Mouse (Mus musculus): ENCODE data around the gene Zfp358.
A peak's percentile ranks its signal among the peaks of the same experiment; 100 is the strongest.

The Zfp358 gene

DNA sequence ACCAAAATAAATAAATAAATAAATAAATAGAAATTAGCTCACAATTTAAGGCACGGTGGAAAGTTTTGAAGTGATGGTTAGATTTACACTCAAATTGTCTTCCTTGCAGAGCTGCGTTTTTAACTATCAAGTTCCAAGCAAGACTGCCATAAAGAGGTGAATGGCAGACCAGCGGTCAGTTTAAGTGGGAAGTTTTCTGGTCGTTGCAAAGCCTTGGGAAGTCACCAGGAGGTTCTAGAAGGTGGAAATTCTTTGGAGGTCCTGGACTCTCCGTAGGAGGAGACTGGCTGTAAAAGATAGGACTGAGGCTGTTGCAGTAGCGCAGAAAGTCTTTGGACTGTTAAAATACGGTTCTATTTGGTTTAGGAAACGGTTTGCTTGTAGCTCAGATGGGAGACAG is 6.8 kb downstream of the Zfp358 start:
- no peak for DNase-seq (ENCODE audit: extremely low spot score)

DNA sequence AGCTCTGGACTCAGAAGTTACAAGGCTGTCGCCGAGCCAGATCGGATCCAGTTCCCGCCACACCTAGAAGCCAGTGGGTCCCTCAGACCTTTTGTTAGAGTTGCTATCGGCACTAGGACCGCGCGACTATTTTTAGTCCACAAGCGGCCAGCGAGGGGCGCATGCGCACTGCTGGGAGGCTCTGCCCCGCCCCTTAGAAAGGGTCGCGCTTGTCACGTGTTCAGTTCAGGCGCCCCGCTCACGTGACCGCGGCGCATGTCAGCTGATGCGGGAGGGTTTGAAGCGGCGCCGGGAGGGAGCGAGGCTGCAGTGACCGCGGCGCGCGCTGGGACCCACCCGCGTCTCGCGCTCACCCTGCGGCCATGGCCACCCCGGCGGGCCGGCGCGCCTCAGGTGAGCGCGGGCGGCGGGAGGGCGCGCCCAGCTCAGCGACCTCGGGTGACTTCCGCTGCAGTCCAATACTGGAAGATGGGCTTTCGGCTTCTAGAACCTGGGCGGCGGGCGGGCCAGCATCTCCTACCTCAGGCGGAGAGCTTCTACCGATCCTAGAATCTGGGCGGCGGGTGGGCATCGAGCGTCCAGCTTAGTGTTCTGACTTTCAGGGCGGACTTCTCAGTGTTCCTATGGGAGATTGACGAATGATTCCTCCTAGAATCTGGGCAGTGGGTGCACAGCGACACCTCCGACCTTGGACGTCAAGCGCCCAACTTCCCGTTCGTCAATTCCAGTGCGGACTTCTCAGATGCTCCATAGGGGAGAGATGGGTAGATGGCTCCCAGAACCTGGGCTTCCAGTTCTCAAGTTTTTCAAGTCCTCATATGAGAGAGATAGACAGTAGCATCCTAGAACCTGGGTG is 7.5 kb downstream of the Zfp358 start, which contains the start of gene Mcoln1:
Gene Mcoln1, plus strand, starts transcription at position 223 of the 856 bp plus-strand sequence.
- peak; percentile 97 for DNase-seq (ENCODE audit: extremely low spot score)

DNA sequence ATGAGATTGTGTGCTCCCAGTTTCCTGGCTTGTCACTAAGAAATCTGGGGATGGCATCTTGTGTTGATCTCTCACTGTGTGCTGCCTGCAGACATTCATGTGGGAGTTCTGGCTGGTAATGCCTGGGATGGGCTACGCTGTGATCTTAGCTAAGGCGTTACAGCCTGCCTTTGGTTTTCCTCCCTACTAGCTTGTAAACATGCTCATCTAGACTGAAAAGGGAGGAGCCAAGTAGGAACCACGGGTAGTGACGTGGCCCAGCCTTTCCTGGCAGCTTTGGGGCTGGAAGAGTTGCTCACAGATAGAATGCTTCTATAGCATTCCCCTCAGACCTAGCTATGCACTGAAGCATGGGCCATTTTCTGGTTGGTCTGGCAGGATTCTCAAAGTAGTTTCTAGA is 9.3 kb downstream of the Zfp358 start:
- DNase-seq (ENCODE audit: extremely low spot score): no peak

DNA sequence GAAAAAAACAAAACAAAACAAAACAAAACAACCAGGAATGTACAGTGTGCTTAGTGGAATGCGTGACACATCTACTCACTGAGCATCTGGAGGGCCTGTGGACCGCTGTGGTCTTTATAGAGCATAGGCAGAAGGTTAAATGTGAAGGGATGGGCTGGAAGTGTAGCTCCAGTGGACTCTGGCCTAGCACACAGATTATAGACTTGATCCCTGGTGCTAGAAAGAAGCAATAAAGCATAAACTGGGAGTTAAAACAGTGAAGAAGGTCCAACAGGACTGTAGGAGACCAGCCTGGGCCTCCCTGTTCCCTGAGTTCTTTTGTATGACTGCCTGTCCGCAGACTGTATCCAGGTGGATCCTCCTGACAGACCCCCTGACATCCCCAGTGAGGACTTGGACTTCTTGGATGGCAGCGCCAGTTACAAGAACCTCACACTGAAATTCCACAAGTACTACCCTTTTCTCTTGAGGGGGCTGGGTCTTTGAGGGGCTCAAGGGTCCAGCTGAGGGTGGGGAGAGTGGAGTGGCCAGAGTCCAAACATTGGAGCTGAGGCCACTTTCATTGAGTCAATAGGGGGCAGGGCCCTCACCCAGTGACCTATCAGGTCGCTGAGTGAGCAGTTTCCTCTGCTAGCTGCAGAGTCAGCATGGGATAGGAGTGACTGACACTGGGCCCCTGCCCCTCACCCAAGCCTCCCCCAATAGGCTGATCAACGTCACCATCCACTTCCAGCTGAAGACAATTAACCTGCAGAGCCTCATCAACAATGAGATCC is 15.2 kb downstream of the Zfp358 start:
- DNase-seq (ENCODE audit: extremely low spot score): no peak

DNA sequence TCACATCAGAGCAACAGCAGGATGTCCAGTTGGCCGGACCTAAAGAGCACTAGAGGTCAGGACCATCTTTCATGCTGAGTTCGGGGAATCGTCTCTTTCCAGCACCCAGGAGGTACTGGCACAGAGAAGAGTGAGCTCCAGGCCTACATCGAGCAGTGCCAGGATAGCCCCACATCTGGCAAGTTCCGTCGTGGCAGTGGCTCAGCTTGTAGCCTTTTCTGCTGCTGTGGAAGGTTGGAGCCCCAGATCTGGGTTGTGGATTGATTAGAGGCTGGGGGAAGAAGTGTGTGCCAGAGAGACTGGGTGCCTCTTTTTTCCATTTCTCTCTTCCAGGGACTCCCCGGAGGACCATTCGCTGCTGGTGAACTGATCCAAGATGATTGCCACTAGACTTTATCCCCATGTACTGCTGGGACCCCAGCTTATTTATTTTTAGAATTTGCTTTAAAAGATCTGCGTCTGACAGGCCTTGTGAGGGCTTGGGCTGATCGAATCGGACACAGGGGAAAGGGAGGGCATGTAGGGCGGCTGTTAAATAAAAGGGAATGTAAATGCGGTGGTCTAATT is 21.8 kb downstream of the Zfp358 start:
- DNase-seq (ENCODE audit: extremely low spot score): no peak

DNA sequence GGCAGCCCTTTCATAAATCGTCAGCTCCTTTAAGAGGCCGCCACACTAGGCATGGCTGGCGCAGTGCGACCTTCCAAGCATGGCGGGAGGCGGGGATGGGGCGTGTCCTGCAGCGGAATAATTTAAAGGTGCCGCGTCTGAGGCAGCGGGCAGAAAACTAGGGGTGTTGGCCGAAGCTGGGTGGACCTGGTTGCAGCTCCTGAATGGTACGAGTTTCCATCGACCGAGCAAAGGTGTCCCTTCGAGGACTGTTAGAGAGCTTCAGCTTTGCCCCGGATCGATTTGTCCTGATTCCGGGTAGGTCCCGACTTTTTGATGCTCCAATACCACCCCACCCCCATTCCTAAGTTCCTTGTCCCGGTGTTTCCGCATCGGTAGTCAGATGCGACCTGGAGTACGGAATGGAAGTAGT is 22.3 kb downstream of the Zfp358 start, which contains the start of gene Pnpla6:
Gene Pnpla6, plus strand, starts transcription at position 125 of the 412 bp plus-strand sequence.
- DNase-seq (ENCODE audit: extremely low spot score): peak; percentile 85

DNA sequence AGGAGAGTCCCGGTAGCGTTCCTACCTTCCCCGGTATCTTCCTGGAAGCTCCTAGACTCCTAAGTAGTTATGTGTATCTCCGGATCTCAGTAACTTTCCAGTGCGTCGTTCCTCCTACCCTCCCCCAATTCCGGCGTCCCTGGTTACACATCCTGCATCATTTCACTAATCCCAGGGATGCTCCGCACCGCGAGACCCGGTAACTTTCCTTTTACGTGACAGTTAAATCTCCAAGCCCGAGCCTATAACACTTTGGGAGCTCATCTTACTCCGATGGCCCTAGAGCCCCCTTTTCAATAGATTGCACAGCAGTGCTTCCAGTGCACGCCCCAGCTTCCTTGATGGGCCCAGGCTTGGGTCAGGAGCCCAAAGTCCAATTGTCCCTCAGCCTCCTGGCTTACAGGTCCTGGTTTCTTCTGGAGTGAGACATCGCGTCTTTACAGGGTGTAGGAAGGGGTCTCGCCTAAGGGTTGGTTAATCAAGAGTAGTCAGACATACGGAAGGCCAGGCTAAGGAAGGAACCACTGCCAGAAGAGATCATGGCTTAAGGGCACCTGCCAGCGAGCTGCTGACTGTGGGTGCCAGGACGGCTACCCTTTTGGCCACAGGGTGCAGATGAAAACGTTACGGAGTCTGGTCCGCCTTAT is 23.0 kb downstream of the Zfp358 start:
- peak; percentile 52 for DNase-seq (ENCODE audit: extremely low spot score)

DNA sequence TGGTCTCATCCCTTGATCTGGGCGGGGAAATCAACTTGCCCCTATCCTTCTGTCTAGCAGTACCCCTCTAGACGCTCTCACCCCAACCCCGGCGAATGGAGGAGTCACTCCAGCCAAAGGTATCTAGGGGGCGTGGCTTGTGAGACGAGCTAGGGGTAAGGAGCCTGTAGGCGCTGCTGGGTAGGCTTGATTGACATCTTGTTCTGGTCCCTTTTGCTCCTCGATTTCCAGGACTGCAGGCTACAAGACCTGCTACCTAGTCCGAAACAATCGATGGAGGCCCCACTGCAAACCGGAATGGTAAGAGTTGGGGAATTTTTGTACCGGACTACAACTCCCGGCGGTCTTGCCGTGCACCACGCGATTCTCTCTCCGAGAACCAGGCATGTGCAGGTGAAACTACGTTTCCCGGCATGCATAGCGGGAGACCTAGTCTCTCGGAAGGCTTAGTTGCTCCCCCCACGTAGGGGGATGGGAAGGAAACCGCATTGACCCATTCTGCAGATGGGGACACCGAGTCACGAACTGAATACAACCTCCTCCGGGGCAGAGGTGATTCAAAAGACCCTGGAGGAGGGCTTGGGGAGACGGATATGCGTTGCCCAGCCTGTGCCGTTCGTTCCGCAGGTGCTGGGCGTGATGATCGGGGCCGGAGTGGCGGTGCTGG is 23.6 kb downstream of the Zfp358 start:
- DNase-seq (ENCODE audit: extremely low spot score): peak; percentile 91

DNA sequence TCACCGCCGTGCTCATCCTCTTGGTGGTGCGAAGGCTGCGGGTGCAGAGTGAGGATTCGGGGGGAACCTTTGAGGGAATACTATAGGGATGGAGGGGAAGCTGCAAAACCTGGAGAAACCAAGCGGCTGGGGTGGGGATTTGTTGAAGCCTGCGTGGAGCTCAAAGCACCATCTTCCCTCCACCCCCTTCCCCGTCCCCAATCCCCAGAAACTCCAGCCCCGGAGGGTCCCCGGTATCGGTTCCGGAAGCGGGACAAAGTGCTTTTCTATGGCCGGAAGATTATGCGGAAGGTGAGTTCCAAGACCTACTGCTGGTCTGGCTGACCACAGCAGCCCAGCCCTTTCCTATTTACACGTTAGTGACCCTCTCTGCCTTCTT is 24.2 kb downstream of the Zfp358 start:
- no peak for DNase-seq (ENCODE audit: extremely low spot score)

DNA sequence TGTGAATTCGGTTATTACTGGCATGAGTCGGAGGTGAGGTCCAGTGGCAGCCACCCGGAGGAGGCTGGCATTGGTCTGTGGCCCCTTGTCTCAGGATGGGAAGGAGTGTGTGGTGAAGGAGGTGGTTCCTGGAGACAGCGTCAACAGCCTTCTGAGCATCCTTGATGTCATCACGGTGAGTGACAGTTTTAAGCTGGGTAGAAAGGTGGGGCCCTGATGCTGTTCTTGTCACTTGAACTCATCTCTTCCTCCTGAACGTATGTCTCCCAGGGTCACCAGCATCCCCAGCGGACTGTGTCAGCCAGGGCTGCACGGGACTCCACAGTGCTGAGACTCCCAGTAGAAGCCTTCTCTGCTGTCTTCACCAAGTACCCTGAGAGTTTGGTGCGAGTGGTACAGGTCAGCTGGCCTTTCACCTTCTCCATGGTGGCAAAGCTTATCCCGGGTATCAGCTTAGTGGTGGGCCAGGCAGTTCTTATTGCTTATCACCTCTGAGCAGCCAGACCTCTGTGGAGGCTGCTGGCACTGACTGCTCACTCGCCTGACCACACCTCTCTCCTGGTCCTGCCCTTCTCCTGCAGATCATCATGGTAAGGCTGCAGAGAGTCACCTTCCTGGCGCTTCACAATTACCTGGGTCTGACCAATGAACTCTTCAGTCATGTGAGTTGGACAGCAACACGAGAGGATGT is 29.2 kb downstream of the Zfp358 start:
- DNase-seq (ENCODE audit: extremely low spot score): no peak

DNA sequence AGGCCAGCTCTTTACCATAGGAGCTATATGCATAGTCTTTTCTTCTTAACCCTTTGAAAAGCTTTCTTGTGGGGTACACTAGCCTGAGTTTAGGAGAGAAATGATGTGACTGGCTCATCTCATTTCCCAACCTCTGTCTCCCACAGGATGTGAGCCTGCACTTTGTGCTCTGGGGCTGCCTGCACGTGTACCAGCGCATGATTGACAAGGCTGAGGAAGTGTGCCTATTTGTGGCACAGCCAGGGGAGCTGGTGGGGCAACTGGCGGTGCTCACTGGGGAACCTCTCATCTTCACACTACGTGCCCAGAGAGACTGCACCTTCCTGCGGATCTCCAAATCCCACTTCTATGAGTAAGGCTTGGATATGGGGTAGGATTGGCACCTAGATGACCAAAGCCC is 37.9 kb downstream of the Zfp358 start:
- DNase-seq (ENCODE audit: extremely low spot score): no peak

DNA sequence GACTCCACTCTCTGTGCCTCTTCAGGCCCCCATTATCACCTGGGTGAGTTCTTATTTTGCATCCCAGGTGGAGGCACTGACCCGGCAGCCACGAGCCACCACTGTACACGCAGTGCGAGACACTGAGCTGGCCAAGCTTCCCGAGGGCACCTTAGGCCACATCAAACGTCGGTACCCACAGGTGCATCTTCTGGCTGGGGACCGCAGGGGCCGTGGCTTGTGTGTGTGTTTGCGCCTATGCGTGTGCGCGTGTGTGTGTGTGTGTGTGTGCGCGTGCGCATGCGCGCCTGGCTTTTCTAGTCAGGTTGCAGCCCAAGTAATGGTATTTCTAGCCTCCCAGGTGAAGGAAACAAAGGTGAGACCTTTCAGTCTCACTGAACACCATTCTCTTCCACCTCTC is 39.0 kb downstream of the Zfp358 start:
- DNase-seq (ENCODE audit: extremely low spot score): no peak

DNA sequence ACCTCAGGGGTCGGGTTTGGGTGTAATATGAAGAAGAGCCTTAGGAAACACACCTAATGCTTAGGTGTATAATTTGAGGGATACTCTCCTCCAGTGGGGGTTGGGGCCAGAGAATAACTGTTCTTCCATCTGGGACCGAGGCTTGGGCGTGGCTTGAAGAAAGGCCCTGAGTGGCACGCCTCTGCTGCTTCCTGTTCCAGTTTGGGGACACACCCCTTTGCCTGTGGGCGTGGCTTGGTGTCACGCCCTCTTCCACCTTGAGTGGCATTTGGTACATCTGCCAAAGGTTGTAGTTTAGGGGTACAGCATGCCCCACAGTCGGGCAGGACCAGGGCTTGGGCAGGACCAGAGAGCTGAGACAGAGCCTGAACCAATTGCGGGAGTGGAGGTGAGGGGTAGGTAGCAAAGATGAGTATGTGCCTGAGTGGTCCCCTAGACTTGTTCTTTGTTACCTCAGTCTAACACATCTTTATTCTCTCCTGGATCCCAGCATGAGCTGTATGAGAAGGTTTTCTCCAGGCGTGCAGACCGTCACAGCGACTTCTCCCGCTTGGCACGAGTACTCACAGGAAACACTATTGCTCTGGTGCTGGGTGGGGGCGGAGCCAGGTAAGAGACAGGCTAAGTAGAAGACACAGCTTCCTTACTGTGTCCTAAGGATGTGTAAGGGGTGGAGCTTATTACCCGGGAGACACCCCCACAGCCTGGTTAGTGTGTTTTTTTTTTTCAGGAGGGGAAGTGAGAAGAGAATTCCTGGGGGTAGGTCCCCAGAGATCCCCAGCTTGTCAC is 43.3 kb downstream of the Zfp358 start:
- DNase-seq (ENCODE audit: extremely low spot score): no peak

DNA sequence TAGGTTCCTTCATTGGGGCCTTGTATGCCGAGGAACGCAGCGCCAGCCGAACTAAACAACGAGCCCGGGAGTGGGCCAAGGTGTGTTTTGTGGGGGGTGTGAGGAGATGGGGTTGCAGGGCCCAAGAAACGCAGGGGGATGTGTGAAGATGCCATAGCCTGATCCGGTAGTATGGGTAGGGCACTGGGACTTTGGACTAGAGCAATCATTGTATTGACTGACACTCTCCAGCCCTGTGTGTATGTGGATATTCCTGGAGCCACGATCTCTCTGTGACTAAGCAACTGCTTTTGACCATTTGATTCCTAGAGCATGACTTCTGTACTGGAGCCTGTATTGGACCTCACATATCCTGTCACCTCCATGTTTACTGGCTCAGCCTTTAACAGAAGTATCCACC is 44.0 kb downstream of the Zfp358 start:
- no peak for DNase-seq (ENCODE audit: extremely low spot score)

DNA sequence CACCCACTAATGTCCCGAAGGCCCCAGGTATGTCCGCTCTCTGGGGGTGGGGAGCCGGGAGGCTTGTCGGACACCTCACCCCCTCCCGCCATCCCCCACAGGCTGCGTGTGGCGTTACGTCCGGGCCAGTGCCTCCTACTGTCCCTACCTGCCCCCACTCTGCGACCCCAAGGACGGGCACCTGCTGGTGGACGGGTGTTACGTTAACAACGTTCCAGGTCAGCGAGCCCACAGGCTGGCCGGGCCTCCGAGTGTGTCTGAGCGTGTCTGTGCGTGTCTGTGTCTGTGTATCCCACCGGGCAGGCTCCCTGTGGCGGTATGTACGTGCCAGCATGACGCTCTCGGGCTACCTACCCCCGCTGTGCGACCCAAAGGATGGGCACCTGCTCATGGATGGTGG is 44.7 kb downstream of the Zfp358 start:
- DNase-seq (ENCODE audit: extremely low spot score): no peak

DNA sequence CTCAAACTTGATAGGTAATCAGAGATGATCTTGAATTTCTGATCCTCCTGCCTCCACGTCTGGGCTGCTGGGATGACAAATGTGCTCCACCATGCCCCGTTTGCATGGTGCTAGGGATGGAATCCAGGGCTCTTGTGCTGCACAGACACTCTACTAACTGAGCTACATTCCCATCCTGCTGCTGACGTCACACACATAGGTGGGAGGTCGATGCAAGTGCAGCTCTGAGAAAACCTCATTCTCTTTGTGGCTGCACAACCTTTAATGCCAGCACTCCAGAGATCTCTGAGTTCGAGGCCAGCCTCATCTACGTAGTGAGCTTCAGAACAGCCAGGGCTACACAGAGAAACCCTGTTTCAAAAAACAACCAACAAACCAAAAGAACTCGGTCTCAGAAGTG is 46.2 kb downstream of the Zfp358 start:
- DNase-seq (ENCODE audit: extremely low spot score): no peak

DNA sequence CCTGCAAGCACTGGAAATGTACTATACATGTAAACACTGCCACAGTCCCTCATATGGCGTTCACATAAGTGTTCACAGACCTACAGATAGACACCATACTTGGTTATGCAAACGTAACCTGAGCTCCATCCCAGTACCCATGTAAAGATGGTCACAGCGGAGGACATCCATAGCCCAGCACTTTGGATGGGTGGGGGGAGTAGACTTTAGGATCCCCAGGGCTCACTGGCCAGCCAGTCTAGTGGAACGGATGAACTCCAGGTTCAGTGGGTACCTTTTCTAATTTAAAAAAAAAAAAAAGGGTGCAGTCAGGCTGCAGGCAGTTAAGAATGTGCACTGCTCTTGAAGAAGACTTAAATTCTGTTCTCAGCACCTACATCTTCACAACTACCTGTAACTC is 47.1 kb downstream of the Zfp358 start:
- DNase-seq (ENCODE audit: extremely low spot score): no peak

DNA sequence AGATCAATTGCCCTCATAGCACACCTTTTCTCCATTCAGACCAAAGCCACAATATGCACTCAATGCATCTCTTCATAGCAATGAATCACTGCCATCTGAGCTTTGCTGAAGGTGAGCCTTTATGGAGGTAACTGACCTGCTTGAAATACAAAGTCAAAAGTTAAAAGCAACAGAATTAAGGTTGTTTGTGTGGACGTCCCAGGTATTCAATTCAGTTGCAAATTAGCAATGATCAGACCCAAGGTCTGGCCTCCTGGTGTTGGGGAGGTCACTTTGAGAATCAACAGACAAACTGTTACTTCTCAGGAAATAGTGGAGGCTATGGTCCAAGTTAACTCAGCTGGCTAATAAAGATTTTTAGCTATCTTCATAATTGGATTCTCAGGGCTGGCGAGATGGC is 53.6 kb downstream of the Zfp358 start:
- no peak for DNase-seq (ENCODE audit: extremely low spot score)
